Mouse (Mus musculus): Measurements from ENCODE around the gene Gm47189. TPM values are rescaled to one million over a fixed set of nuclear protein-coding genes. Genes with fewer than 3 reads are reported as not detected.
"Not testable (repeated sequence)": the region's sequence is repeated elsewhere in the genome, so short reads cannot be mapped to it uniquely, and the experiment has no call there.

Gm47189 gene
- not detected in 2 replicates for polyA plus RNA-seq (2016; fragmentation: Nextera tagmentation; extraction: Ambion mirVana)

DNA sequence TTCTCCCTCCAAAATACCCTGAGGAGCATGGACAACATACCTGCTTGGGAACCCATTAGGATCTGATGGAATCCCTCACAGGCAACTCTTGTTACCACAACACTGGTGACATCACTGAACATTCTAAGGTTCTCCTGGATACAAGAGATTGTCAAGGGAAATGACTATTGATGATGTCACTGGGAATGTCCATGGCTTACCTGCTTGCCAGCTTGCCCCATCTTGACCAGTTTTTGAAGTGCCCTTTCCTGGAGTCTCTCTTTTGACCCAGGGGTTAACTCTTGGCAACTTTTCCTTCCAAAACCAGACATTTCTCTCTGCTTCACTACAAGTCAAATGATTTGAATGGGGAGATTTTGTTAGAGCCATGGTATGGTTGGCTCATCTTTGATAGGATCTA lies at the start of gene Gm47189:
TSS of gene Gm47189 (minus strand) at position 101 of the 400 bp plus-strand sequence.
- not testable (repeated sequence) for H3K4me1 ChIP-seq; H3K36me3 ChIP-seq (replicated peaks); H3K27me3 ChIP-seq (replicated peaks; ENCODE audit: low read depth, poor library complexity, severe bottlenecking); H3K27ac ChIP-seq (replicated peaks); H3K4me3 ChIP-seq; H3K9me3 ChIP-seq; DNase-seq (ENCODE audit: low spot score)

DNA sequence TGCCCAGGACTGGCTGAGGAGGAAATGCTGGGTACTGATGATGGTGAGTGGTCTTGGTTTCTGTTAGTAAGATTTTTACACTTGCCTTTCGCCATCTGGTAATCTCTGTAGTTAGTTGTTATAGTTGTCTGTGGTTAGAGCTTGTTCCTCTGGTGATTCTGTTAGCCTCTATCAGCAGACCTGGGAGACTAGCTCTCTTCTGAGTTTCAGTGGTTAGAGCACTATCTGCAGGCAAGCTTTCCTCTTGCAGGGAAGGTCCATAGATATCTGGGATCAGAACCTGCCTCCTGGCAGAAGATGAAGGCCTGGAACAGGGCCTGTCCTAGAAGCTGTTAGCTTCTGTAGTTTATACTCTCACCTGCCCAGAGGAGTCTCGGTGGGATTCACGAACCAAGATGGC lies 16.3 kb downstream of the Gm47189 start:
- not testable (repeated sequence) for H3K4me3 ChIP-seq; H3K27ac ChIP-seq (replicated peaks); H3K27me3 ChIP-seq (replicated peaks; ENCODE audit: low read depth, poor library complexity, severe bottlenecking); DNase-seq (ENCODE audit: low spot score); H3K4me1 ChIP-seq; H3K9me3 ChIP-seq; H3K36me3 ChIP-seq (replicated peaks)
- WGBS, result 83% methylated on average over 3 of the region's 3 CpGs

DNA sequence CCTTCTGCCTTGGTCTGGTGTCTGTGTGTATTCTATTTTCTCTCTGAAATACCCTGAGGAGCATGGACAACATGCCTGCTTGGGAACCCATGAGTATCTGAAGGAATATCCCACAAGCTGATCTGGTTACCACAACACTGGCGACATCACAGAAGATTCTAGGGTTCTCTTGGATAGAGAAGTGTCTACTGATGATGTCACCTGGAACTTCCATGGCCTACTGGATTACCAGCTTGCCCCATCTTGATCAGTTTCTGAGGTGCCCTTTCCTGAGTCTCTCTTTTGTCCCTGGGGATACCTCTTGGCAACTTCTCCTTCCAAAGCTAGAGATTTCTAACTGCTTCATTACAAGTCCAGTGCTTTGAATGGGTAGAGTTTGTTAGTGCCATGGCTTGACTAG lies 21.7 kb downstream of the Gm47189 start, which contains the start of gene Gm7929:
TSS of gene Gm7929 (minus strand) at position 101 of the 400 bp plus-strand sequence.
- not testable (repeated sequence) for H3K4me3 ChIP-seq; H3K9me3 ChIP-seq; DNase-seq (ENCODE audit: low spot score); H3K4me1 ChIP-seq; H3K36me3 ChIP-seq (replicated peaks); H3K27me3 ChIP-seq (replicated peaks; ENCODE audit: low read depth, poor library complexity, severe bottlenecking); H3K27ac ChIP-seq (replicated peaks)
- 90% methylated on average over 1 of the region's 1 CpGs for WGBS

DNA sequence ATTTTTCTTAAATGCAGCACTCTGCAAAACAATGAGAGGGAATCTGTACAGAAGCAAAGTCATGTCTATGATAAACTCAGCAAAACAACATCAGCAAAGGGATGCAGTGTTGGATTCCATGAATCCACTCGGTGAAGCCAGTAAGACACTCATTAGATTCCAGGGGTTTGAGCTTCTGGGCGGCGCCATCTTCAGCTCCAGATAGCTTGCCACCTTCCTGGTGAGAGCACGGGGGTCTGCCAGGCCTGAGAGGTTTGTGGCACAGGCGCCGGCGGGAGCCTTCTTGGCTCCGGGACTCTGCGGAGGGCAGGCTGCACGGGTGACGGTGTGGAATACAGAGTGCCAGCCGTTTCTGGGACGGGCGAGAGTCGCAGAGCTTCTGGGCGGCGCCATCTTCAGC lies 48.8 kb downstream of the Gm47189 start:
- H3K27ac ChIP-seq (replicated peaks); DNase-seq (ENCODE audit: low spot score); H3K36me3 ChIP-seq (replicated peaks); H3K4me1 ChIP-seq; H3K9me3 ChIP-seq; H3K4me3 ChIP-seq; H3K27me3 ChIP-seq (replicated peaks; ENCODE audit: low read depth, poor library complexity, severe bottlenecking): not testable (repeated sequence)
- WGBS, result 78% methylated on average over 17 of the region's 17 CpGs

DNA sequence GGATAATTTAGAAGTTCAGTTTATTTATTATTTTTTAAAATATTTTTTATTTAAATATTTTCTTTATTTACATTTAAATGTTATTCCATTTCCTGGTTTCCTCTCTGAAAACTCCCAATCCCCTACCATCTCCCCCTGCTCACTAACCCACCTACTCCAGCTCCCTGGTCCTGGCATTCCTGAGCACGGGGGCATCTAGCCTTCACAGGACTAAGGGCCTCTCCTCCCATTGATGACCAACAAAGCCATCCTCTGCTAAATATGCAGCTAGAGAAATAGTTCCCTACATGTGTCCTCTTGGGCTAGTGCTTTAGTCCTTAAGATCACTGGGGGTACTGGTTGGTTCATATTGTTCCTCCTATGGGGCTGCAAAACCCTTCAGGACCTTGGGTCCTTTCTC lies 55.1 kb downstream of the Gm47189 start:
- not testable (repeated sequence) for H3K27ac ChIP-seq (replicated peaks); H3K4me3 ChIP-seq; H3K27me3 ChIP-seq (replicated peaks; ENCODE audit: low read depth, poor library complexity, severe bottlenecking); DNase-seq (ENCODE audit: low spot score); H3K4me1 ChIP-seq; H3K36me3 ChIP-seq (replicated peaks)
- peaks cover 11% of the 10 kb centered on the region for H3K9me3 ChIP-seq
- 89% methylated on average over 1 of the region's 1 CpGs for WGBS

Other genes with a start within 250 kb of the Gm47189 start
- not detected in 2 replicates for gene Gm7970, start 216.9 kb downstream of the Gm47189 start, polyA plus RNA-seq (2016; fragmentation: Nextera tagmentation; extraction: Ambion mirVana)
- gene 1700049E17Rik2, start 199.2 kb downstream of the Gm47189 start, polyA plus RNA-seq (2016; fragmentation: Nextera tagmentation; extraction: Ambion mirVana), result not detected in 2 replicates
- gene Gm3072, start 147.8 kb downstream of the Gm47189 start, polyA plus RNA-seq (2016; fragmentation: Nextera tagmentation; extraction: Ambion mirVana), result not detected in 2 replicates
- gene Gm3676, start 126.0 kb downstream of the Gm47189 start, polyA plus RNA-seq (2016; fragmentation: Nextera tagmentation; extraction: Ambion mirVana), result not detected in 2 replicates
- not detected in 2 replicates for gene Gm8068, start 70.6 kb downstream of the Gm47189 start, polyA plus RNA-seq (2016; fragmentation: Nextera tagmentation; extraction: Ambion mirVana)
- gene Gm7929, start 21.8 kb downstream of the Gm47189 start, polyA plus RNA-seq (2016; fragmentation: Nextera tagmentation; extraction: Ambion mirVana), result not detected in 2 replicates
- not detected in 2 replicates for gene Gm7980, start 134.8 kb upstream of the Gm47189 start, polyA plus RNA-seq (2016; fragmentation: Nextera tagmentation; extraction: Ambion mirVana)
- gene 1700049E17Rik1, start 152.5 kb upstream of the Gm47189 start, polyA plus RNA-seq (2016; fragmentation: Nextera tagmentation; extraction: Ambion mirVana), result not detected in 2 replicates
- gene 1700024B05Rik, start 171.6 kb upstream of the Gm47189 start, polyA plus RNA-seq (2016; fragmentation: Nextera tagmentation; extraction: Ambion mirVana), result not detected in 2 replicates
- not detected in 2 replicates for gene Gm6401, start 195.5 kb upstream of the Gm47189 start, polyA plus RNA-seq (2016; fragmentation: Nextera tagmentation; extraction: Ambion mirVana)
- not detected in 2 replicates for gene Gm3543, start 210.9 kb upstream of the Gm47189 start, polyA plus RNA-seq (2016; fragmentation: Nextera tagmentation; extraction: Ambion mirVana)